Mouse (Mus musculus) embryonic facial prominence, embryonic 12.5 days (tissue): Measurements from ENCODE around the gene Tdrkh. TPM values are rescaled to one million over a fixed set of nuclear protein-coding genes. Genes with fewer than 3 reads are reported as not detected.

Experiments used
- ATAC-seq: fragments of 200-750 bp; cut with Nextera tagmentation; 2 replicates; pipeline ENCODE4 v1.8.0; 2017; ENCODE audit not compliant: insufficient number of reproducible peaks, insufficient read depth, low FRiP score, low TSS enrichment
- H3K27ac ChIP-seq: fragments of 300-500 bp; sonication (generic); 2 replicates; pipeline ENCODE4 v1.5.1; 2016; ENCODE audit warnings: mild to moderate bottlenecking
- H3K27me3 ChIP-seq: fragments of 300-500 bp; sonication (generic); 2 replicates; pipeline ENCODE4 v1.6.1; 2016; ENCODE audit warnings: mild to moderate bottlenecking, moderate library complexity
- H3K36me3 ChIP-seq: fragments of 300-500 bp; sonication (generic); 2 replicates; pipeline ENCODE4 v1.6.1; 2016; ENCODE audit warnings: mild to moderate bottlenecking
- H3K4me1 ChIP-seq: fragments of 300-500 bp; sonication (generic); 2 replicates; pipeline ENCODE4 v1.6.1; 2016
- H3K4me2 ChIP-seq: fragments of 300-500 bp; sonication (generic); replicated peaks from 2 replicates; pipeline ENCODE4 v1.6.1; 2016; ENCODE audit warnings: mild to moderate bottlenecking, moderate library complexity
- H3K4me3 ChIP-seq: fragments of 300-500 bp; sonication (generic); 2 replicates; pipeline ENCODE4 v1.5.1; 2016; ENCODE audit warnings: mild to moderate bottlenecking
- H3K9ac ChIP-seq: fragments of 300-500 bp; sonication (generic); 2 replicates; pipeline ENCODE4 v1.6.1; 2016; ENCODE audit warnings: mild to moderate bottlenecking, moderate library complexity
- H3K9me3 ChIP-seq: fragments of 300-500 bp; sonication (generic); 2 replicates; pipeline ENCODE4 v1.6.1; 2016; ENCODE audit warnings: mild to moderate bottlenecking, moderate library complexity
- WGBS: fragments of 180-500 bp; shearing (Covaris S2); methylation state at CpG from one replicate; pipeline ENCODE4 v1.1.7; 2016; 5-methylcytosine and 5-hydroxymethylcytosine counted together
- polyA plus RNA-seq: library from polyadenylated mRNA; unstranded; fragments of >200 nt; fragmentation: Nextera tagmentation; extraction: Ambion mirVana; gene quantifications from 2 replicates; pipeline ENCODE4 v1.2.1, GENCODE M21; 2016

Gene Tdrkh
- polyA plus RNA-seq, 1 experiment from 2014 or later, result 11.8 TPM

GRCm38 (mm10) chr3:94412530-94412929 is 543 bp upstream of the Tdrkh start:
- Histone ChIP-seq H3K27ac (no peak overlapping the region), H3K9ac (peak overlapping the region; percentile 21)
- ATAC-seq, result no peak; the same call in 1 of the 2 replicates

GRCm38 (mm10) chr3:94430980-94431379 is 17.9 kb downstream of the Tdrkh start:
- Histone ChIP-seq H3K27ac (no peak overlapping the region), H3K36me3 (no peaks in the 10 kb centered on the region), H3K9me3 (no peaks in the 10 kb centered on the region), H3K4me3 (no peak overlapping the region), H3K27me3 (no peaks in the 10 kb centered on the region), H3K4me1 (no peaks in the 10 kb centered on the region), H3K9ac (no peak overlapping the region), H3K4me2 (no peak overlapping the region)
- WGBS, result 73% methylated on average over 2 of the region's 2 CpGs
- no peak for ATAC-seq

More at GRCm38 (mm10) chr3:94412530-94412929, 543 bp upstream of the Tdrkh start:
- WGBS, result 9% methylated on average over 25 of the region's 25 CpGs
- Histone ChIP-seq H3K9me3 (no peaks in the 10 kb centered on the region), H3K36me3 (no peaks in the 10 kb centered on the region), H3K4me1 (peaks cover 5% of the 10 kb centered on the region; the same call in 1 of the 2 replicates), H3K27me3 (peaks cover 5% of the 10 kb centered on the region; the same call in 1 of the 2 replicates), H3K4me2 (peak overlapping the region; percentile 74), H3K4me3 (peak overlapping the region; percentile 43)

- no peak overlapping the region for H3K9ac ChIP-seq
- no peak overlapping the region for H3K4me2 ChIP-seq
- no peaks in the 10 kb centered on the region for H3K9me3 ChIP-seq
- H3K4me1 ChIP-seq, result no peaks in the 10 kb centered on the region
- WGBS, result 90% methylated on average over 2 of the region's 2 CpGs
- H3K36me3 ChIP-seq, result no peaks in the 10 kb centered on the region
- no peak overlapping the region for H3K27ac ChIP-seq
- H3K27me3 ChIP-seq, result no peaks in the 10 kb centered on the region
- H3K4me3 ChIP-seq, result no peak overlapping the region
- no peak for ATAC-seq
Measured at GRCm38 (mm10) chr3:94434305-94434704, 21.2 kb downstream of the Tdrkh start.

GRCm38 (mm10) chr3:94436420-94436819 is 23.3 kb downstream of the Tdrkh start:
- H3K27ac ChIP-seq, result no peak overlapping the region
- H3K4me1 ChIP-seq, result no peaks in the 10 kb centered on the region
- H3K4me2 ChIP-seq, result no peak overlapping the region
- no peaks in the 10 kb centered on the region for H3K27me3 ChIP-seq
- ATAC-seq, result no peak
- WGBS, result 81% methylated on average over 9 of the region's 9 CpGs
- no peaks in the 10 kb centered on the region for H3K36me3 ChIP-seq
- H3K4me3 ChIP-seq, result no peak overlapping the region
- H3K9me3 ChIP-seq, result no peaks in the 10 kb centered on the region
- H3K9ac ChIP-seq, result no peak overlapping the region

GRCm38 (mm10) chr3:94441182-94441581 is 28.1 kb downstream of the Tdrkh start:
- 37% methylated on average over 3 of the region's 3 CpGs for WGBS
- ATAC-seq, result no peak
- Histone ChIP-seq H3K36me3 (peaks cover 15% of the 10 kb centered on the region), H3K9me3 (no peaks in the 10 kb centered on the region), H3K27me3 (no peaks in the 10 kb centered on the region), H3K27ac (no peak overlapping the region), H3K4me2 (no peak overlapping the region), H3K4me3 (no peak overlapping the region), H3K9ac (no peak overlapping the region), H3K4me1 (0 out of 2 replicates have a peak, but pooled peaks cover 7% of the 10 kb centered on the region)

- ATAC-seq, result peak; percentile 97
- no peaks in the 10 kb centered on the region for H3K9me3 ChIP-seq
- peak within 1 kb of the TSS; percentile 92 for H3K9ac ChIP-seq
- under 1% methylated on average over 39 of the region's 39 CpGs for WGBS
- peak within 1 kb of the TSS; percentile 88 for H3K4me2 ChIP-seq
- H3K27me3 ChIP-seq, result no peaks in the 10 kb centered on the region
- H3K27ac ChIP-seq, result peak within 1 kb of the TSS; percentile 55; the same call in 1 of the 2 replicates
- 0 out of 2 replicates have a peak, but pooled peaks cover 7% of the 10 kb centered on the region for H3K4me1 ChIP-seq
- peak within 1 kb of the TSS; percentile 99 for H3K4me3 ChIP-seq
- H3K36me3 ChIP-seq, result peaks cover 34% of the 10 kb centered on the region
Measured at GRCm38 (mm10) chr3:94442951-94443596, 30.0 kb downstream of the Tdrkh start, which contains the start of gene Mrpl9. Gene Mrpl9 (plus strand): TSS chr3:94443318.

- Histone ChIP-seq H3K27me3 (no peaks in the 10 kb centered on the region), H3K4me2 (peak within 1 kb of the TSS; percentile 88), H3K4me3 (peak within 1 kb of the TSS; percentile 99), H3K36me3 (peaks cover 38% of the 10 kb centered on the region), H3K27ac (peak within 1 kb of the TSS; percentile 55; the same call in 1 of the 2 replicates), H3K9ac (peak within 1 kb of the TSS; percentile 92), H3K4me1 (0 out of 2 replicates have a peak, but pooled peaks cover 7% of the 10 kb centered on the region), H3K9me3 (no peaks in the 10 kb centered on the region)
- ATAC-seq, result no peak
- 1% methylated on average over 24 of the region's 24 CpGs for WGBS
Measured at GRCm38 (mm10) chr3:94443597-94443964, 30.5 kb downstream of the Tdrkh start, which contains the start of gene Oaz3. Gene Oaz3 (minus strand): TSS chr3:94443915.

GRCm38 (mm10) chr3:94449377-94449776 is 36.3 kb downstream of the Tdrkh start:
- 0 out of 2 replicates have a peak, but pooled peaks cover 2% of the 10 kb centered on the region for H3K4me1 ChIP-seq
- WGBS, result 90% methylated on average over 2 of the region's 2 CpGs
- peaks cover 40% of the 10 kb centered on the region for H3K36me3 ChIP-seq
- no peaks in the 10 kb centered on the region for H3K27me3 ChIP-seq
- H3K9me3 ChIP-seq, result no peaks in the 10 kb centered on the region
- no peak overlapping the region for H3K27ac ChIP-seq
- no peak overlapping the region for H3K4me3 ChIP-seq
- H3K9ac ChIP-seq, result no peak overlapping the region
- H3K4me2 ChIP-seq, result no peak overlapping the region
- ATAC-seq, result no peak

GRCm38 (mm10) chr3:94456529-94457000 is 43.5 kb downstream of the Tdrkh start:
- H3K9ac ChIP-seq, result no peak overlapping the region
- H3K27ac ChIP-seq, result no peak overlapping the region
- ATAC-seq, result peak; percentile 87
- peaks cover 11% of the 10 kb centered on the region; the same call in 1 of the 2 replicates for H3K27me3 ChIP-seq
- H3K9me3 ChIP-seq, result no peaks in the 10 kb centered on the region
- no peaks in the 10 kb centered on the region for H3K36me3 ChIP-seq
- peak overlapping the region; percentile 33 for H3K4me3 ChIP-seq
- no peaks in the 10 kb centered on the region for H3K4me1 ChIP-seq
- H3K4me2 ChIP-seq, result peak overlapping the region; percentile 49
- WGBS, result 1% methylated on average over 12 of the region's 12 CpGs

- H3K9ac ChIP-seq, result no peak overlapping the region
- no peaks in the 10 kb centered on the region for H3K9me3 ChIP-seq
- peak overlapping the region; percentile 49; the same call in 1 of the 2 replicates for H3K4me2 ChIP-seq
- H3K27ac ChIP-seq, result no peak overlapping the region
- H3K4me1 ChIP-seq, result no peaks in the 10 kb centered on the region
- no peak for ATAC-seq
- WGBS, result 61% methylated on average over 3 of the region's 3 CpGs
- peak overlapping the region; percentile 33; the same call in 1 of the 2 replicates for H3K4me3 ChIP-seq
- H3K27me3 ChIP-seq, result peaks cover 11% of the 10 kb centered on the region; the same call in 1 of the 2 replicates
- no peaks in the 10 kb centered on the region for H3K36me3 ChIP-seq
Measured at GRCm38 (mm10) chr3:94457055-94457454, 44.0 kb downstream of the Tdrkh start.

GRCm38 (mm10) chr3:94459834-94460233 is 46.8 kb downstream of the Tdrkh start:
- ATAC-seq, result no peak
- Histone ChIP-seq H3K27me3 (peaks cover 11% of the 10 kb centered on the region; the same call in 1 of the 2 replicates), H3K36me3 (no peaks in the 10 kb centered on the region), H3K9me3 (no peaks in the 10 kb centered on the region), H3K4me1 (peaks cover 8% of the 10 kb centered on the region; the same call in 1 of the 2 replicates), H3K9ac (no peak overlapping the region), H3K27ac (no peak overlapping the region), H3K4me2 (no peak overlapping the region), H3K4me3 (no peak overlapping the region)
- 90% methylated on average over 2 of the region's 2 CpGs for WGBS
